Mouse (Mus musculus) MEL (cell line): ENCODE data around the gene Denr. TPM values are rescaled to one million over a fixed set of nuclear protein-coding genes. Genes with fewer than 3 reads are reported as not detected.
A peak's percentile ranks its signal among the peaks of the same experiment; 100 is the strongest.

Experiments
- DNase-seq: peaks from one replicate; pipeline ENCODE4 v3.0.0; 2011; ENCODE audit warnings: low read depth, low spot score
- H3K27ac ChIP-seq: 2 replicates; pipeline ENCODE4 v1.5.1; 2012; ENCODE audit warnings: low read depth, mild to moderate bottlenecking, control low read depth, low read length, moderate library complexity; ENCODE audit not compliant: control insufficient read depth
- H3K27me3 ChIP-seq, 2 experiments: fragments of 150-350 bp in 1 of 2; sonication (generic) in 1 of 2; 2 replicates each; pipeline ENCODE4 v1.6.1; 2012; ENCODE audit warnings: low read length in 2 of 2, mild to moderate bottlenecking in 2 of 2, improper control_type of control experiment in 1 of 2, moderate library complexity in 1 of 2; ENCODE audit not compliant: insufficient read depth in 2 of 2, control insufficient read depth in 1 of 2
- H3K36me3 ChIP-seq, 2 experiments: 2 replicates each; pipeline ENCODE4 v1.6.1; 2012 to 2014; ENCODE audit warnings: low read length in 2 of 2, improper control_type of control experiment in 1 of 2, inconsistent platforms in 1 of 2, mild to moderate bottlenecking in 1 of 2; ENCODE audit not compliant: insufficient read depth in 2 of 2, control insufficient read depth in 1 of 2
- H3K4me1 ChIP-seq, 2 experiments: fragments of 150-350 bp in 1 of 2; sonication (generic) in 1 of 2; 2 replicates each; pipeline ENCODE4 v1.6.1; 2012; ENCODE audit warnings: low read length in 2 of 2, improper control_type of control experiment in 1 of 2, mild to moderate bottlenecking in 1 of 2; ENCODE audit not compliant: insufficient read depth in 2 of 2, control insufficient read depth in 1 of 2
- H3K4me3 ChIP-seq, 2 experiments: fragments of 150-350 bp in 1 of 2; sonication (generic) in 1 of 2; 2 replicates each; pipeline ENCODE4 v1.5.1; 2012; ENCODE audit warnings: low read depth in 2 of 2, low read length in 2 of 2, mild to moderate bottlenecking in 2 of 2, moderate library complexity in 2 of 2, control low read depth in 1 of 2, improper control_type of control experiment in 1 of 2; ENCODE audit not compliant: control insufficient read depth in 1 of 2, insufficient read depth in 1 of 2
- H3K79me2 ChIP-seq: 2 replicates; pipeline ENCODE4 v1.6.1; 2012; ENCODE audit warnings: mild to moderate bottlenecking, low read length, moderate library complexity; ENCODE audit not compliant: control insufficient read depth, poor library complexity, insufficient read depth
- H3K9ac ChIP-seq: 2 replicates; pipeline ENCODE4 v1.6.1; 2012; ENCODE audit warnings: low read depth, mild to moderate bottlenecking, control low read depth, low read length, moderate library complexity; ENCODE audit not compliant: control insufficient read depth, poor library complexity, severe bottlenecking
- H3K9me3 ChIP-seq: fragments of 150-350 bp; sonication (generic); replicated peaks from 2 replicates; pipeline ENCODE4 v1.6.1; 2012; ENCODE audit warnings: mild to moderate bottlenecking, low read length, improper control_type of control experiment, moderate library complexity; ENCODE audit not compliant: insufficient read depth
- BHLHE40 ChIP-seq: IDR thresholded peaks from 2 replicates; pipeline ENCODE4 v1.6.1; 2012; ENCODE audit warnings: low read depth, mild to moderate bottlenecking, inconsistent platforms, low read length, improper control_type of control experiment, borderline replicate concordance
- CHD2 ChIP-seq: IDR thresholded peaks from 2 replicates; pipeline ENCODE4 v1.6.1; 2011; ENCODE audit warnings: low read length, improper control_type of control experiment
- CTCF ChIP-seq, 3 experiments: IDR thresholded peaks in 2 of 3; conservative IDR thresholded peaks in 1 of 3; 2 replicates each; pipeline ENCODE4 v1.5.1; 2011 to 2012; ENCODE audit warnings: low read length in 3 of 3, low read depth in 2 of 3, mild to moderate bottlenecking in 2 of 3, improper control_type of control experiment in 1 of 3, inconsistent platforms in 1 of 3, mixed read lengths in 1 of 3, moderate library complexity in 1 of 3; ENCODE audit not compliant: control insufficient read depth in 1 of 3, insufficient read depth in 1 of 3, poor library complexity in 1 of 3, severe bottlenecking in 1 of 3
- E2F4 ChIP-seq: IDR thresholded peaks from 2 replicates; pipeline ENCODE4 v1.6.1; 2011; ENCODE audit warnings: low read depth, low read length, improper control_type of control experiment, borderline replicate concordance
- ELF1 ChIP-seq: IDR thresholded peaks from 2 replicates; pipeline ENCODE4 v1.6.1; 2014; ENCODE audit warnings: low read depth, mild to moderate bottlenecking, inconsistent platforms, low read length, improper control_type of control experiment, moderate library complexity
- EP300 ChIP-seq, 2 experiments: IDR thresholded peaks; 2 replicates each; pipeline ENCODE4 v1.6.1; 2011; ENCODE audit warnings: improper control_type of control experiment in 2 of 2, low read length in 2 of 2, low read depth in 1 of 2, mild to moderate bottlenecking in 1 of 2
- ETS1 ChIP-seq: IDR thresholded peaks from 2 replicates; pipeline ENCODE4 v1.6.1; 2012; ENCODE audit warnings: low read depth, mild to moderate bottlenecking, inconsistent platforms, low read length, improper control_type of control experiment, moderate library complexity
- GABPA ChIP-seq: IDR thresholded peaks from 2 replicates; pipeline ENCODE4 v1.6.1; 2012; ENCODE audit warnings: low read depth, mild to moderate bottlenecking, inconsistent platforms, low read length, improper control_type of control experiment, moderate library complexity
- GATA1 ChIP-seq: IDR thresholded peaks from 2 replicates; pipeline ENCODE4 v1.6.1; 2011; ENCODE audit warnings: low read depth, low read length, improper control_type of control experiment
- HCFC1 ChIP-seq: IDR thresholded peaks from 2 replicates; pipeline ENCODE4 v1.6.1; 2012; ENCODE audit warnings: low read depth, mild to moderate bottlenecking, inconsistent platforms, low read length, improper control_type of control experiment, moderate library complexity
- JUND ChIP-seq: IDR thresholded peaks from 2 replicates; pipeline ENCODE4 v1.6.1; 2011; ENCODE audit warnings: low read depth, mild to moderate bottlenecking, improper control_type of control experiment, low read length
- KAT2A ChIP-seq: conservative IDR thresholded peaks from 2 replicates; pipeline ENCODE4 v1.6.1; 2012; ENCODE audit warnings: low read depth, low read length, improper control_type of control experiment, inconsistent platforms
- MAFK ChIP-seq: IDR thresholded peaks from 2 replicates; pipeline ENCODE4 v1.6.1; 2011; ENCODE audit warnings: low read depth, mild to moderate bottlenecking, low read length, improper control_type of control experiment, borderline replicate concordance
- MAX ChIP-seq: IDR thresholded peaks from 2 replicates; pipeline ENCODE4 v1.6.1; 2011; ENCODE audit warnings: low read length, improper control_type of control experiment
- MAZ ChIP-seq: IDR thresholded peaks from 2 replicates; pipeline ENCODE4 v1.6.1; 2012; ENCODE audit warnings: low read depth, mild to moderate bottlenecking, inconsistent platforms, low read length, improper control_type of control experiment
- MEF2A ChIP-seq: IDR thresholded peaks from 2 replicates; pipeline ENCODE4 v1.6.1; 2014; ENCODE audit warnings: low read depth, mild to moderate bottlenecking, inconsistent platforms, low read length, improper control_type of control experiment; ENCODE audit not compliant: poor library complexity, insufficient replicate concordance, severe bottlenecking; ENCODE audit errors: extremely low read depth
- MXI1 ChIP-seq: IDR thresholded peaks from 2 replicates; pipeline ENCODE4 v1.6.1; 2011; ENCODE audit warnings: mild to moderate bottlenecking, low read depth, low read length, improper control_type of control experiment
- MYB ChIP-seq: IDR thresholded peaks from 2 replicates; pipeline ENCODE4 v1.6.1; 2011; ENCODE audit warnings: mild to moderate bottlenecking, low read depth, low read length, improper control_type of control experiment
- NELFE ChIP-seq: IDR thresholded peaks from 2 replicates; pipeline ENCODE4 v1.6.1; 2011; ENCODE audit warnings: low read depth, low read length, improper control_type of control experiment
- NRF1 ChIP-seq: IDR thresholded peaks from 2 replicates; pipeline ENCODE4 v1.6.1; 2014; ENCODE audit warnings: low read depth, mild to moderate bottlenecking, inconsistent platforms, low read length, improper control_type of control experiment, moderate library complexity; ENCODE audit not compliant: poor library complexity, insufficient read depth, severe bottlenecking
- POLR2A ChIP-seq, 2 experiments: IDR thresholded peaks; 2 replicates each; pipeline ENCODE4 v1.6.1; 2011 to 2012; ENCODE audit warnings: low read length in 2 of 2, mild to moderate bottlenecking in 2 of 2, control low read depth in 1 of 2, improper control_type of control experiment in 1 of 2, low read depth in 1 of 2, moderate library complexity in 1 of 2; ENCODE audit not compliant: control insufficient read depth in 1 of 2, insufficient read depth in 1 of 2, poor library complexity in 1 of 2
- POLR2AphosphoS2 ChIP-seq: IDR thresholded peaks from 2 replicates; pipeline ENCODE4 v1.6.1; 2011; ENCODE audit warnings: low read length, improper control_type of control experiment
- POLR2AphosphoS5 ChIP-seq: IDR thresholded peaks from 2 replicates; pipeline ENCODE4 v1.6.1; 2012; ENCODE audit warnings: low read depth, borderline replicate concordance, mild to moderate bottlenecking, inconsistent platforms, low read length, moderate library complexity, mixed read lengths
- RAD21 ChIP-seq: IDR thresholded peaks from 2 replicates; pipeline ENCODE4 v1.6.1; 2011; ENCODE audit warnings: mild to moderate bottlenecking, low read depth, low read length, improper control_type of control experiment
- RCOR1 ChIP-seq: IDR thresholded peaks from 2 replicates; pipeline ENCODE4 v1.6.1; 2012; ENCODE audit warnings: low read depth, mild to moderate bottlenecking, inconsistent platforms, low read length, improper control_type of control experiment
- SIN3A ChIP-seq: IDR thresholded peaks from 2 replicates; pipeline ENCODE4 v1.6.1; 2012; ENCODE audit warnings: low read length, improper control_type of control experiment, inconsistent platforms
- SMC3 ChIP-seq: IDR thresholded peaks from 2 replicates; pipeline ENCODE4 v1.6.1; 2011; ENCODE audit warnings: low read depth, low read length, improper control_type of control experiment
- TAL1 ChIP-seq: IDR thresholded peaks from 2 replicates; pipeline ENCODE4 v1.6.1; 2012; ENCODE audit warnings: mild to moderate bottlenecking, inconsistent platforms, low read length, moderate library complexity, mixed read lengths
- TBP ChIP-seq: IDR thresholded peaks from 2 replicates; pipeline ENCODE4 v1.8.0; 2011; ENCODE audit warnings: low read depth, low read length, improper control_type of control experiment
- TCF12 ChIP-seq: IDR thresholded peaks from 2 replicates; pipeline ENCODE4 v1.6.1; 2014; ENCODE audit warnings: low read depth, mild to moderate bottlenecking, inconsistent platforms, low read length, improper control_type of control experiment, moderate library complexity
- UBTF ChIP-seq: IDR thresholded peaks from 2 replicates; pipeline ENCODE4 v1.6.1; 2012; ENCODE audit warnings: low read depth, mild to moderate bottlenecking, inconsistent platforms, low read length, improper control_type of control experiment, moderate library complexity, borderline replicate concordance; ENCODE audit not compliant: insufficient read depth
- USF1 ChIP-seq: IDR thresholded peaks from 2 replicates; pipeline ENCODE4 v1.6.1; 2014; ENCODE audit warnings: low read depth, mild to moderate bottlenecking, inconsistent platforms, low read length, improper control_type of control experiment, moderate library complexity
- USF2 ChIP-seq, 2 experiments: IDR thresholded peaks; 2 replicates each; pipeline ENCODE4 v1.6.1; 2011 to 2012; ENCODE audit warnings: improper control_type of control experiment in 2 of 2, low read length in 2 of 2, borderline replicate concordance in 1 of 2, inconsistent platforms in 1 of 2, low read depth in 1 of 2, mild to moderate bottlenecking in 1 of 2; ENCODE audit not compliant: insufficient read depth in 1 of 2
- ZC3H11A ChIP-seq: IDR thresholded peaks from 2 replicates; pipeline ENCODE4 v1.6.1; 2012; ENCODE audit warnings: low read depth, mild to moderate bottlenecking, inconsistent platforms, low read length, improper control_type of control experiment
- ZKSCAN1 ChIP-seq: IDR thresholded peaks from 2 replicates; pipeline ENCODE4 v1.6.1; 2012; ENCODE audit warnings: low read depth, mild to moderate bottlenecking, inconsistent platforms, low read length, improper control_type of control experiment, moderate library complexity
- ZMIZ1 ChIP-seq: IDR thresholded peaks from 2 replicates; pipeline ENCODE4 v1.6.1; 2012; ENCODE audit warnings: low read depth, mild to moderate bottlenecking, inconsistent platforms, low read length, improper control_type of control experiment, moderate library complexity
- ZNF384 ChIP-seq: IDR thresholded peaks from 2 replicates; pipeline ENCODE4 v1.6.1; 2012; ENCODE audit warnings: low read depth, mild to moderate bottlenecking, inconsistent platforms, low read length, improper control_type of control experiment
- polyA plus RNA-seq, 2 experiments: library from polyadenylated mRNA; stranded (reverse) in 1 of 2; unstranded in 1 of 2; fragments of >175 nt in 1 of 2; fragments of >200 nt in 1 of 2; gene quantifications; 2 replicates each; pipeline versions ENCODE4 v1.2.1 to v1.2.4; 2012; ENCODE audit warnings: low replicate concordance in 2 of 2, low read depth in 1 of 2; ENCODE audit not compliant: insufficient read length in 2 of 2, insufficient read depth in 1 of 2, missing spikeins in 1 of 2
- total RNA-seq: library from RNA; depleted of rRNA; stranded (reverse); fragments of 300-350 nt; gene quantifications from 2 replicates; pipeline ENCODE4 v1.2.3, GENCODE M21; 2012

Gene Denr
- total and polyA plus RNA-seq, 3 experiments = 62.4 to 323 (median 109) TPM

- H3K4me3 ChIP-seq = peak within 1 kb of the TSS; percentile 69 to 85
- no peaks in the 10 kb centered on the region for H3K9me3 ChIP-seq
- peaks cover 0 to 14% of the 10 kb centered on the region in 2 experiments for H3K36me3 ChIP-seq
- H3K4me1 ChIP-seq = peaks cover 0 to 13% of the 10 kb centered on the region in 2 experiments; a peak in 2 of 4 replicates
- peak within 1 kb of the TSS; percentile 92 for H3K27ac ChIP-seq
- H3K27me3 ChIP-seq = no peaks in the 10 kb centered on the region
- peaks cover 9% of the 10 kb centered on the region for H3K79me2 ChIP-seq
- H3K9ac ChIP-seq = peak within 1 kb of the TSS; percentile 99
- peak; percentile 97 for DNase-seq
- TF ChIP-seq TBP (peak; percentile 54; the same call in 1 of the 2 replicates), ZNF384 (no peak), NRF1 (peak; percentile 88), BHLHE40 (no peak), NELFE (peak; percentile 99), JUND (no peak), GATA1 (no peak), MAX (peak; percentile 78; the same call in 1 of the 2 replicates), MYB (no peak), RAD21 (no peak), EP300 (IDR thresholded peaks at IDR 0.05; ENCODE audit: low read depth in 1 of 2, low read length in 2 of 2) (0 out of 4 replicates have a peak, but pooled peaks of 1 of the 2 experiments have one; percentile 12), ZKSCAN1 (no peak), USF2 (IDR thresholded peaks at IDR 0.05; ENCODE audit: borderline replicate concordance in 1 of 2, insufficient read depth in 1 of 2, low read depth in 1 of 2, low read length in 2 of 2) (no peak), SIN3A (peak; percentile 57), HCFC1 (peak; percentile 83), POLR2AphosphoS5 (0 out of 2 replicates have a peak, but pooled peaks have one; percentile 74), ZC3H11A (no peak), POLR2AphosphoS2 (peak; percentile 98), MXI1 (peak; percentile 71), MEF2A (no peak), MAZ (peak; percentile 69; the same call in 1 of the 2 replicates), CTCF (IDR thresholded peaks at IDR 0.05 in 2 of 3, conservative IDR thresholded peaks at IDR 0.05 in 1 of 3; ENCODE audit: control insufficient read depth in 1 of 3, insufficient read depth in 1 of 3, low read depth in 2 of 3, low read length in 3 of 3, poor library complexity in 1 of 3, severe bottlenecking in 1 of 3) (no peak), ETS1 (peak; percentile 24; the same call in 1 of the 2 replicates), UBTF (no peak), SMC3 (no peak), CHD2 (peak; percentile 96), ELF1 (peak; percentile 32; the same call in 1 of the 2 replicates), KAT2A (no peak), GABPA (no peak), ZMIZ1 (peak; percentile 97), POLR2A (IDR thresholded peaks at IDR 0.05; ENCODE audit: control insufficient read depth in 1 of 2, insufficient read depth in 1 of 2, low read depth in 1 of 2, low read length in 2 of 2, poor library complexity in 1 of 2) (peak; percentile 95 to 97; a peak in 3 of 4 replicates), USF1 (no peak), MAFK (no peak), RCOR1 (no peak), TCF12 (peak; percentile 53; the same call in 1 of the 2 replicates), TAL1 (no peak), E2F4 (no peak)
Observed at GRCm38 (mm10) chr5:123930508-123930989, 23.6 kb downstream of the Denr start, which contains the start of gene Ccdc62. Gene Ccdc62, plus strand, starts transcription at chr5:123930679.
